Mouse (Mus musculus) right cerebral cortex, postnatal 36 days (tissue): ENCODE results near the gene Plxnb2.

Experiments
- DNase-seq, 2 experiments: peaks; one replicate each; pipeline ENCODE4 v3.0.0; 2022; ENCODE audit warnings: low spot score in 2 of 2, mixed read lengths in 1 of 2

Gene Plxnb2

GRCm38 (mm10) chr15:89179630-89179964 is 991 bp downstream of the Plxnb2 start:
- DNase-seq, result no peak

GRCm38 (mm10) chr15:89178954-89179629 is 1.5 kb downstream of the Plxnb2 start:
- no peak for DNase-seq

- no peak for DNase-seq
Observed at GRCm38 (mm10) chr15:89178260-89178860, 2.2 kb downstream of the Plxnb2 start.

- DNase-seq, result no peak
Observed at GRCm38 (mm10) chr15:89177576-89178259, 2.9 kb downstream of the Plxnb2 start.

GRCm38 (mm10) chr15:89177121-89177520 is 3.5 kb downstream of the Plxnb2 start:
- peak in 1 of 2 experiments; percentile 43 for DNase-seq

- DNase-seq, result no peak
Observed at GRCm38 (mm10) chr15:89175411-89176155, 5.0 kb downstream of the Plxnb2 start.

GRCm38 (mm10) chr15:89174889-89175339 is 5.7 kb downstream of the Plxnb2 start:
- DNase-seq, result no peak

- no peak for DNase-seq
Observed at GRCm38 (mm10) chr15:89173906-89174214, 6.7 kb downstream of the Plxnb2 start.

- DNase-seq, result no peak
Observed at GRCm38 (mm10) chr15:89173024-89173905, 7.3 kb downstream of the Plxnb2 start.

- no peak for DNase-seq
Observed at GRCm38 (mm10) chr15:89172276-89172935, 8.2 kb downstream of the Plxnb2 start.

GRCm38 (mm10) chr15:89171526-89172051 is 9.0 kb downstream of the Plxnb2 start:
- DNase-seq, result no peak

- no peak for DNase-seq
Observed at GRCm38 (mm10) chr15:89170102-89170501, 10.5 kb downstream of the Plxnb2 start.

GRCm38 (mm10) chr15:89169431-89169830 is 11.2 kb downstream of the Plxnb2 start:
- peak; percentile 84 to 85 for DNase-seq

- DNase-seq, result no peak
Observed at GRCm38 (mm10) chr15:89168922-89169321, 11.7 kb downstream of the Plxnb2 start.

GRCm38 (mm10) chr15:89165478-89165877 is 15.1 kb downstream of the Plxnb2 start:
- DNase-seq, result no peak

GRCm38 (mm10) chr15:89161397-89161796 is 19.2 kb downstream of the Plxnb2 start:
- no peak for DNase-seq

GRCm38 (mm10) chr15:89158516-89158915 is 22.1 kb downstream of the Plxnb2 start:
- no peak for DNase-seq

GRCm38 (mm10) chr15:89157954-89158353 is 22.6 kb downstream of the Plxnb2 start:
- no peak for DNase-seq

GRCm38 (mm10) chr15:89152312-89152711 is 28.3 kb downstream of the Plxnb2 start:
- DNase-seq, result no peak

GRCm38 (mm10) chr15:89150041-89150390 is 30.6 kb downstream of the Plxnb2 start:
- DNase-seq, result no peak
